Mouse (Mus musculus) c-Kit-positive CD71-positive TER-119-positive erythroid progenitor cells, embryonic 14.5 days (primary cell): ENCODE measurements around the gene Scube3.

Experiments used
- DNase-seq: peaks from one replicate; pipeline ENCODE4 v3.0.0-alpha.2; 2013; ENCODE audit warnings: low spot score

Scube3 gene

GRCm38 (mm10) chr17:28141771-28142699 lies at the start of gene Scube3:
Gene Scube3, plus strand, starts transcription at chr17:28142141.
- no peak for DNase-seq

DNA sequence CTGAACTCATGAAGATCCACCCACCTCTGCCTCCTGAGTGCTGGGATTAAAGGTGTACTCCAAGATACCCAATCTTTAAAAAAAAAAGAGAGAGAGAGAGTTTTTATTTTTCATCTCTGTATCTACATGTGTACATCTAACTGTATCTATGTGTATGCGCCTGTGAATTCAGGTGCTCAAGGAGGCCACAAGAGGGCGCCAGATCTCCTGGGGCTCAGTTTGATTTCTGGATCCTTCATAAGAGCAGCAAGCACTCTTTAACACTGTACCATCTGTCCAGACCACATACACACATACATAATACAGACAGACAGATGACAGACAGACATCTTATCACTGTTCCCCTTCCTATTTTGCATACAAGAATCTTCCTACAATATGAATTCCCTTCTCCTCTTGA lies 49.6 kb upstream of the Scube3 start:
- DNase-seq = no peak

DNA sequence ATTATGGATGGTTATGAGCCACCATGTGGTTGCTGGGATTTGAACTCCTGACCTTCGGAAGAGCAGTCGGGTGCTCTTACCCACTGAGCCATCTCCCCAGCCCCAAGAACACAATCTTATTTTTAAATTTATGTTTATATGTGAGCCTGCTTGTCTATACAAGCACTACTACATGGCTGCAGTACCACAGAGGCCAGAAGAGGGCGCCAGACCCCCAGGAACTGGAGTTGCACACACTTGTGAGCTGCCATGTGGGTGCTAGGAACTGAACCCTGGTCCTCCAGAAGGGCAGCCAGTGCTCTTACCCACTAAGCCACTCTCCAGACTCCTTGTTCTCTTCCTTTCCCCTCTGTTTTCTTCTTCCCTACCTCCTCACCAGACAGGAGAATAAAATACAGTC lies 48.1 kb upstream of the Scube3 start:
- no peak for DNase-seq

DNA sequence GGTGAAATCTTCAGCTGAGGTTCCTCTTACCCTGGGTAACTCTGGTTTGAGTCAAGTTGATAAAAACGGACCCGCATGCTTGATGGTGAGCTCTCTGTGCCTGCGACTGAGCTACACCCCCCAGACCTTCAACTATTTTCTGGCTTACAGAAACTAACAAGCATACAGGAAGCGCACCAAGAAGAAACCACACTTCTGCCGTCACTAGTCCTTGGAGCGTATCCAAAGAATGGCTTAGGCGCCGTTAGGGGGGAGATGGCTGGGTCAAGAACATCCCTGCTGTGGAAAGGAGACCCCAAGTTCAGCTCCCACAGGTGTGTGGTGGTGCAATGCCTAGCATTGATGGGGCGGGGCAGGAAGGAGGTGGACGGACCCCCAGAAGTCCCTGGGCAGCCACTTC lies 45.5 kb upstream of the Scube3 start:
- DNase-seq = no peak

- no peak for DNase-seq
These were observed 44.6 kb upstream of the Scube3 start for GRCm38 (mm10) chr17:28097308-28097707.

DNA sequence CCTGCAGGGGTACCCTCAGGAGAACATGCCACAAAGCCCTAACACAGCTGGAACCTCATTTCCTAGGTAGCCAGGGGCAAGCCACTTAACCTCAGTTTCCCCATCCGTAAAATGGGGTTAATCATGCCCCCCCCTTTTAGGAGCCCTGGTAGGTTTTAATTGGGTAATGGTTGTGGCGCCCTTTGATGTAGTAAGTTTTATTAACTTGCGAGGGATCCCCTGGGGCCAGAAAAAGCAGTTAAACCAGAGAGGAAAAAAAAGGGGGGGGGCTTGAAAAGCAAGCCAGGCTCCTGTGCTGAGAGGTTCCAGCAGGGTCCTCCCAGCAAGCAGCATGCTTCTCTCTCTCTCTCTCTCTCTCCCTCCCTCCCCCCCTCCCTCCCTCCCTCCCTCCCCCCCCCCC lies 42.9 kb upstream of the Scube3 start:
- DNase-seq = no peak

GRCm38 (mm10) chr17:28100669-28101068 lies 41.3 kb upstream of the Scube3 start:
- DNase-seq = no peak

- no peak for DNase-seq
These were observed 40.6 kb upstream of the Scube3 start for GRCm38 (mm10) chr17:28101284-28101887.

DNA sequence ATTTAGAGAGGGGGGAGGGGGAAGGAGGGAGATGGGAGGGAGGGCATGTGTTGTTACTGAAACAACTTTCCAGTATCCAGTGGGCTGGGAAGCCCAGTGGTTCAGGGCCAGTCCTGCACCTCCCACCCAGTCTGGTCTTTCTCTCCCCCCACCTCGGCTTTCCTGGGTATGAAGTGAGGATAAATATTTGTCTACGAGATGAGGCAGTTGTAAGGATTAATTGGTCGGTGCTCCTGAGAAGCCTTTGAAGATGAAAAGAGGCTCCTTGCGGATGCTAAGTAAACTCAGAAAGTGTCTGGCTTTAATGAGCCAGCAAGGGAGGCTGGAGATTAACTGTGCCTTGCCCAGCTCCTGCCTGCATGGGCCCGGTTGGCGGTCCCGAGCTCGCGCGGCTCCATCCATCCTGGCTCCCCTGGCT lies 40.0 kb upstream of the Scube3 start:
- no peak for DNase-seq

- no peak for DNase-seq
These were observed 37.5 kb upstream of the Scube3 start for GRCm38 (mm10) chr17:28104416-28104815.

DNA sequence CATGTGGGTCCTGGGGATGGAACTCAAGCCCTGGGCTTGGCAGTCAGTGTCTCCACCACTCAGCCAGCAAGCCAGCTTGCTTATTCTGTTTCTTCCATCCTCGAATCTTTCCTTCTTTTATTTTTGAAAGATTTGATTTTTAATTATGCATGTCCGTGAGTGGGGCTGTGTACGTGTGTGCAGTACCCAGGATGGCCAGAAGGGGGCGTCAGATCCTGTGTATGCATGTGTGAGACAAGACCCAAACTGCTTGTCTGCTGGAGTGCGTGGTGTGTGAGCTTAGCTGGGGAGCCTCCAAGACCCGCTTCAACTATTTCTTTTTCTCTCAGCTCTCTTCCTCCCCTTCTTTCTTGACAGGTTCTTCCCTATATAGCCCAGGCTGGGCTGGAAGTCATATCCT lies 35.6 kb upstream of the Scube3 start:
- DNase-seq = peak; percentile 10

GRCm38 (mm10) chr17:28107275-28107674 lies 34.7 kb upstream of the Scube3 start:
- DNase-seq = no peak

DNA sequence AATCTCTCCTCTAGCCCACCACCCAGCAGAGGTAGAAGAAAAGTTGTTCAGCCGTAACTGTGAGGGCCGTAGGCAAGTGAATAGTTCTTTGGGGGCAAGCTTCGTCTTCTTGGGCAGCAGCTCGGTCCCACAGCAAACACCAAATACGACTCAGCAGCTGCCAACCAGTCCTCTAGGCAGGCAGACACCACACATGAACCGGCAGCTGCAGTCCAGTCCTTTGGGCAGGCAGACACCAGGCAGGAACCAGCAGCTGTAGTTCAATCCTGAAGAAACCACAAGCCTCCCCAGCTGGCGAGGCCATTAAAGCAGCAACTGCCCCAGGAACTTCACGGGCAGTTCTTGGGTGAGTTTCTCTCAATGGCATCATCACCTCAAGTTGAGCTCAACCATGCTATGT lies 29.7 kb upstream of the Scube3 start:
- no peak for DNase-seq

GRCm38 (mm10) chr17:28116335-28116734 lies 25.6 kb upstream of the Scube3 start:
- no peak for DNase-seq

- no peak for DNase-seq
These were observed 24.3 kb upstream of the Scube3 start for GRCm38 (mm10) chr17:28117451-28118209.

DNA sequence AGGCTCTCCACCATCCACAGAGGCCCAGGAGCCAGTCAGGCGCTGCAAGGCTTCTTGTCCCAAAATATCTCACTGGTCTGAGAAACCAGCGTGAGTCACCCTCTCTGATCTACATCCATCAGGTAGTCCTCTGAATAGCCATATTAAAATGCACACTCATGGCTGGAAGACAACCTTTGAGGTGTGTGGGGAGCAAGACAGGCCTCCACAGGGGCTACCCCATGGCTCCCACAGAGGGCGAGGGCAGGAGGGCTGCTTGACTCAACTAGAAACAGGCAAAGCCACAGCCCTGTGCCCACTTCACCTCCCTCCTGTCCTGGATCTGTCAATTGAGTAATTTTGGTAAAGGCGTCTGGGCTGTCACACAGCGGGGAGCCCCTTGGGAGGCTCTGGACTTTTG lies 21.5 kb upstream of the Scube3 start:
- DNase-seq = no peak

DNA sequence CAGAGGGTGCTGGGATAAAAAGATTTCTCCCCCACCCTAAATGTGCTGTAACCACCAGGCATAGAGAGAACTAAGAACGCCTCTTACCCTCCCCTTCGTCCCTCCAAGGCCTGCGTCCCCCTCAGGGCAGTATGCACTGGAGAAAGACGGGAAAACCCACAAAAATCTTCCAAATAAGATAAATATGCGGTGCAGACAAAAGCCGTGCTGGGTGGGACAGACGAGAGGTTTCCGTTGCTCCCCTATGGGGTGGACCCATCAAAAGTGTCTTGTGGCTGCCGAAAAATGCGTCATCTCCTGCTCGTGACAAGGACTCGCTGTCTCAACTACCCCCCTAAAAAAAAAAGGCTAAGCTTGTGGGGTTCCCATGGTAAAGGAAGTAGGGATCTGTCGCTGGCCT lies 19.0 kb upstream of the Scube3 start:
- DNase-seq = no peak

GRCm38 (mm10) chr17:28123627-28124026 lies 18.3 kb upstream of the Scube3 start:
- DNase-seq = no peak

DNA sequence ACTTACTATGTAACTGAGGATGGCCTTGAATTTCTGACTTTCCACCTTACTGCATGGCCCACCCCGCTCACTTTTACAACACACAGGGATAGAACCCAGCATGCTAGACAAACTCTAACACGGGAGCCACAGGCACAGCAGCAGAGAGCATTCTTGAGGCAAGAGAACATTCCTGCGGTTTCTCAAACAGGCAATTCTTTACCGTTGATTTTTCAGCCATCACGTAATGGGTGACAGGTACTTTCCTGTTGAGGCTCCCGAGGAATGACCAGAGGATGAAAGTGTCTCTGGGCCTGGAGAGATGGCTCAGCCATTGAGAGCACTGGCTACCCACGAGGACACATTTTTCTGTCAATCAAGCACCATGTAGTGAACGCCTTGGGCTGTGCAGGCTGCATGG lies 17.6 kb upstream of the Scube3 start:
- no peak for DNase-seq

GRCm38 (mm10) chr17:28129796-28130195 lies 12.1 kb upstream of the Scube3 start:
- no peak for DNase-seq

DNA sequence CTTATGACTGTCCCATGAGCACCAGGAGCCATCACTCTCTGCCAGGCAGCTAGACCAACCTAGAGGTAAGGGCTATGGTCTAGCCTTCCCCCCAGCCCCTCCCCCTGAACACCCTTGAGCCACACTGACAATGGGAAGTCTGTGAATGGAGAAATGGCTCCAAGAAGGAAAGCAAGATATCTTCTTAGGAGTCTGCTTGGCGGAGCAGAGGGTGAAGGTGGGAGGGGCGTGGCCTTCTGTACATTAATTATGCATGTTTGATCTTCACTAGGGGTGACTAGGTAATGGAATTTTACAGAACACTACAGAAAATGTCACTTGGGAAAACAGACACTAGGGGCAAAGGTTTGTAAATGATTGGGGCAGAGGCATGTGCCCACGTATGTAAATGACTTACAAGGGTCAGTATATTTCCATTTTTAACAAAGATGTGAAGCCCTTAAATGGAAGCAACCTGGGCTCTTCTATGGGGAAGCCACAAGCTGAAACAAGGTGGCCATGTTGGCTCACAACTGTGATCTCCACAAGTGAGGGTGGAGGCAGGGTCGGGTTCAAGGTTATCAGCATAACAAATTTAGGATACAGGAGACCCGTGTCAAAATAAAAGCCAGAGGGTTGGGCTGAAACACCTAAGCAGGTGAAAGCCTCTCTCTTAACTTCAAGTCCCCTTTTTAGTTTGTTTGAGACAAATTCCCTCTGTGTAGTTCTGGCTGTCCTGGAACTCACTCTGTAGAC lies 11.4 kb upstream of the Scube3 start:
- DNase-seq = no peak

DNA sequence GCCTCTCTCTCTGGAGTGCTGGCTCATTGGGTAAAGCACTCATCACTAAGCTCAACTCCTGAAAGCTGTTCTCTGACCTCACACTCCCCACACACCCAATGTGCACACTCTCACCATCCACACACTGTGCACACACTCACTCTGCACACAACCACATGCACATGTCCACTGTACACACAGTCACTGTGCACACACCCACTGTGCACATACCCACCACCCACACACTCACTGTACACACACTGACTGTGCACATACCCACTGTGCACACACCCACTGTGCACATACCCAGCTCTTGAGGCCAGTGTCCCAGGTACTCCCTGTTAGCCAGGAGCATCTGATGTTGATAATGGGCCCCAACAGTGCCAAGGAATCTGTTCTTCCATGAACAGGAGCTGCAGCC lies 10.8 kb upstream of the Scube3 start:
- no peak for DNase-seq
